Mouse (Mus musculus): ENCODE measurements around the gene Slc18a3. TPM values are rescaled to one million over a fixed set of nuclear protein-coding genes. Genes with fewer than 3 reads are reported as not detected.
A peak's percentile ranks its signal among the peaks of the same experiment; 100 is the strongest.

Slc18a3 gene
- polyA plus RNA-seq, 1 experiment from 2014 or later: 0.08 TPM

DNA sequence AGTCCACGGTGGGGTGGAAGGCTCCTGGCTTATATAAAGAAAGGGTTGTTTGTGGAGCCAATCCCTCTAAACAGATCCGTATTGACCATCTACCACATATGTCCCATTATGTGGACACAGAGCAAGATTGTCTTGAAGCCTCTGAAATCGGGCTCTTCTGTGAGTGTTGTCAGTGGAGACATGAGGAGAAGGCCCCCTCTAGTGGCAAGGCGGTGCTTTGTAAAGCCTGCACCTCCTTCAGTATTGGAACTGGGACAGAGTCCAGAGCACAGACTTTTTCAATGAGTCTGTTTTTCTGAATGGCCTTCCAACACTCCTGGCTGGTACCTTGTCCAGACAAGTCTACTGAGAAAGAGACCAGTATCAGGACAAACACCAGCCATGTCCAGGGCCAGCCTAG lies 8.3 kb upstream of the Slc18a3 start:
- DNase-seq (ENCODE audit: low spot score): peak; percentile 65
- no peak overlapping the region for H3K4me3 ChIP-seq (ENCODE audit: low read depth, low read length)
- H3K27me3 ChIP-seq (ENCODE audit: control insufficient read depth, insufficient read depth, low read length): no peaks in the 10 kb centered on the region
- ATAC-seq (ENCODE audit: insufficient number of reproducible peaks, low FRiP score, low TSS enrichment, low read depth): no peak
- no peak overlapping the region for H3K4me2 ChIP-seq (ENCODE audit: low read depth, severe bottlenecking)
- H3K4me1 ChIP-seq (ENCODE audit: control insufficient read depth, insufficient read depth, low read length): no peaks in the 10 kb centered on the region
- H3K9ac ChIP-seq (ENCODE audit: low read length): no peak overlapping the region
- no peaks in the 10 kb centered on the region for H3K9me3 ChIP-seq (ENCODE audit: control insufficient read depth, low read length)
- H3K27ac ChIP-seq (replicated peaks; ENCODE audit: low read depth, low read length): no peak overlapping the region
- H3K36me3 ChIP-seq (ENCODE audit: control insufficient read depth, insufficient read depth, low read length): no peaks in the 10 kb centered on the region
- WGBS: 8% methylated on average over 4 of the region's 4 CpGs

DNA sequence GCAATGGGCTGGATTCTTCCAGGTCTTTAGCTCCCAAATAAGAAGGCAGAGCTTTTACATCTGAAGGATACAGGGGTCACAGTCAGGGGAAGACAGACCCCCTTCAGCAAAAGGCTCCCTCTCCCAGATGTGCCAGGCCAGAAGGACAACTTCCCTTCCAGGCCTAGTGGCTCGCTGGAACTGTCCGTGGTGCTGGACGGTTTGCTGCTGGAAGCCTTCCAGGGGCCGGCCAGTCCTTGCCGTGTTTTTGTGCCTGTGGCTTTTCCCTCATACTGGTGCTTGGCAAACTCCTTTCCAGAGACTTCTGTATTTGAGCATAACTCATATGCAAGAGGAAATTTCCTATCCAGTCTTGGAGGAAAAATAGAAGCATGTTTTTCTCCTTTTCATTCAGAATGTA lies 3.0 kb upstream of the Slc18a3 start:
- DNase-seq (ENCODE audit: low spot score) (peak; percentile 89), ATAC-seq (ENCODE audit: insufficient number of reproducible peaks, low FRiP score, low TSS enrichment, low read depth) (no peak)
- no peak overlapping the region for H3K4me2 ChIP-seq (ENCODE audit: low read depth, severe bottlenecking)
- H3K27me3 ChIP-seq (ENCODE audit: control insufficient read depth, insufficient read depth, low read length): peaks cover 49% of the 10 kb centered on the region
- no peak overlapping the region for H3K9ac ChIP-seq (ENCODE audit: low read length)
- no peak overlapping the region for H3K4me3 ChIP-seq (ENCODE audit: low read depth, low read length)
- no peaks in the 10 kb centered on the region for H3K9me3 ChIP-seq (ENCODE audit: control insufficient read depth, low read length)
- H3K27ac ChIP-seq (replicated peaks; ENCODE audit: low read depth, low read length): no peak overlapping the region
- 0 out of 2 replicates have a peak, but pooled peaks cover 7% of the 10 kb centered on the region for H3K4me1 ChIP-seq (ENCODE audit: control insufficient read depth, insufficient read depth, low read length)
- H3K36me3 ChIP-seq (ENCODE audit: control insufficient read depth, insufficient read depth, low read length): no peaks in the 10 kb centered on the region
- 6% methylated on average over 5 of the region's 5 CpGs for WGBS

- Histone ChIP-seq H3K9ac (ENCODE audit: low read length) (no peak within 1 kb of the TSS), H3K4me3 (ENCODE audit: low read depth, low read length) (peak within 1 kb of the TSS; percentile 31)
- no peak for DNase-seq (ENCODE audit: low spot score)
These were observed 1.2 kb upstream of the Slc18a3 start, which contains the start of gene Chat for GRCm38 (mm10) chr14:32465889-32466288. TSS of gene Chat (minus strand) at chr14:32465989.

DNA sequence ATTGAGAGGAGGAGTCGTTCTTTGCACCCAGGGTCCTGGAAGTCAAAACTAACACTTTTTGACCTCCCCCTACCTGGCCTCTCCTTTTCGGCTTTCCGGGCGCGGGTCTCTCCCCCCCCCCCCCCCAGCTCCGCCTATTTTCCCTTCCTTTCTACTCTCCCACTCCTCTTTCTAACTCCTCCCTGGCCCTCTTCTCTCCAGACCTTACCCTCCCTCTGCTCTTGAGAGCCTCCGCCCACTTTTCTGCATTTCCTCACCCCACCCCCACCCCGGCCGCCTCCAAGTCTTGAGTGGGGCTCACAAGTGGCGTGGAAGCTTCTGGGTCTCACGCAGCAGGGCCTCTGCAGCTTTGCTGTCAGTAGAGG lies 838 bp upstream of the Slc18a3 start:
- H3K4me3 ChIP-seq (ENCODE audit: low read depth, low read length): no peak overlapping the region
- DNase-seq (ENCODE audit: low spot score): no peak
- 3% methylated on average over 8 of the region's 11 CpGs for WGBS
- H3K4me2 ChIP-seq (ENCODE audit: low read depth, severe bottlenecking): no peak overlapping the region
- H3K9ac ChIP-seq (ENCODE audit: low read length): no peak overlapping the region
- no peaks in the 10 kb centered on the region for H3K9me3 ChIP-seq (ENCODE audit: control insufficient read depth, low read length)
- H3K27ac ChIP-seq (replicated peaks; ENCODE audit: low read depth, low read length): no peak overlapping the region
- H3K4me1 ChIP-seq (ENCODE audit: control insufficient read depth, insufficient read depth, low read length): 0 out of 2 replicates have a peak, but pooled peaks cover 7% of the 10 kb centered on the region
- no peak for ATAC-seq (ENCODE audit: insufficient number of reproducible peaks, low FRiP score, low TSS enrichment, low read depth)
- peaks cover 71% of the 10 kb centered on the region for H3K27me3 ChIP-seq (ENCODE audit: control insufficient read depth, insufficient read depth, low read length)
- no peaks in the 10 kb centered on the region for H3K36me3 ChIP-seq (ENCODE audit: control insufficient read depth, insufficient read depth, low read length)

More at GRCm38 (mm10) chr14:32465889-32466288, 1.2 kb upstream of the Slc18a3 start, which contains the start of gene Chat:
- H3K27ac ChIP-seq (replicated peaks; ENCODE audit: low read depth, low read length): no peak within 1 kb of the TSS
- peak within 1 kb of the TSS; percentile 57 for H3K4me2 ChIP-seq (ENCODE audit: low read depth, severe bottlenecking)
- H3K9me3 ChIP-seq (ENCODE audit: control insufficient read depth, low read length): no peaks in the 10 kb centered on the region
- 0 out of 2 replicates have a peak, but pooled peaks cover 7% of the 10 kb centered on the region for H3K4me1 ChIP-seq (ENCODE audit: control insufficient read depth, insufficient read depth, low read length)
- no peaks in the 10 kb centered on the region for H3K36me3 ChIP-seq (ENCODE audit: control insufficient read depth, insufficient read depth, low read length)
- WGBS: 17% methylated on average over 13 of the region's 13 CpGs
- peaks cover 66% of the 10 kb centered on the region for H3K27me3 ChIP-seq (ENCODE audit: control insufficient read depth, insufficient read depth, low read length)
- no peak for ATAC-seq (ENCODE audit: insufficient number of reproducible peaks, low FRiP score, low TSS enrichment, low read depth)

GRCm38 (mm10) chr14:32463211-32464040 lies 1.2 kb downstream of the Slc18a3 start:
- Histone ChIP-seq H3K27me3 (ENCODE audit: control insufficient read depth, insufficient read depth, low read length) (peaks cover 91% of the 10 kb centered on the region), H3K27ac (replicated peaks; ENCODE audit: low read depth, low read length) (no peak overlapping the region), H3K9ac (ENCODE audit: low read length) (no peak overlapping the region), H3K4me3 (ENCODE audit: low read depth, low read length) (0 out of 2 replicates have a peak overlapping the region, but pooled peaks have one; percentile 2), H3K4me1 (ENCODE audit: control insufficient read depth, insufficient read depth, low read length) (0 out of 2 replicates have a peak, but pooled peaks cover 7% of the 10 kb centered on the region), H3K4me2 (ENCODE audit: low read depth, severe bottlenecking) (no peak overlapping the region), H3K36me3 (ENCODE audit: control insufficient read depth, insufficient read depth, low read length) (no peaks in the 10 kb centered on the region), H3K9me3 (ENCODE audit: control insufficient read depth, low read length) (no peaks in the 10 kb centered on the region)
- ATAC-seq (ENCODE audit: insufficient number of reproducible peaks, low FRiP score, low TSS enrichment, low read depth) (no peak), DNase-seq (ENCODE audit: low spot score) (peak; percentile 41)
- 3% methylated on average over 74 of the region's 74 CpGs for WGBS

- no peak overlapping the region for H3K4me3 ChIP-seq (ENCODE audit: low read depth, low read length)
- no peaks in the 10 kb centered on the region for H3K36me3 ChIP-seq (ENCODE audit: control insufficient read depth, insufficient read depth, low read length)
- no peak overlapping the region for H3K4me2 ChIP-seq (ENCODE audit: low read depth, severe bottlenecking)
- H3K9ac ChIP-seq (ENCODE audit: low read length): no peak overlapping the region
- no peak for ATAC-seq (ENCODE audit: insufficient number of reproducible peaks, low FRiP score, low TSS enrichment, low read depth)
- no peak for DNase-seq (ENCODE audit: low spot score)
- H3K9me3 ChIP-seq (ENCODE audit: control insufficient read depth, low read length): no peaks in the 10 kb centered on the region
- H3K27me3 ChIP-seq (ENCODE audit: control insufficient read depth, insufficient read depth, low read length): peaks cover 12% of the 10 kb centered on the region
- no peaks in the 10 kb centered on the region for H3K4me1 ChIP-seq (ENCODE audit: control insufficient read depth, insufficient read depth, low read length)
- H3K27ac ChIP-seq (replicated peaks; ENCODE audit: low read depth, low read length): no peak overlapping the region
- 7% methylated on average over 4 of the region's 4 CpGs for WGBS
These were observed 12.1 kb downstream of the Slc18a3 start for GRCm38 (mm10) chr14:32452552-32452951.

GRCm38 (mm10) chr14:32446989-32447388 lies 17.7 kb downstream of the Slc18a3 start:
- Histone ChIP-seq H3K4me1 (ENCODE audit: control insufficient read depth, insufficient read depth, low read length) (no peaks in the 10 kb centered on the region), H3K9me3 (ENCODE audit: control insufficient read depth, low read length) (no peaks in the 10 kb centered on the region), H3K27ac (replicated peaks; ENCODE audit: low read depth, low read length) (no peak overlapping the region), H3K36me3 (ENCODE audit: control insufficient read depth, insufficient read depth, low read length) (no peaks in the 10 kb centered on the region), H3K4me2 (ENCODE audit: low read depth, severe bottlenecking) (no peak overlapping the region), H3K4me3 (ENCODE audit: low read depth, low read length) (no peak overlapping the region), H3K27me3 (ENCODE audit: control insufficient read depth, insufficient read depth, low read length) (0 out of 2 replicates have a peak, but pooled peaks cover 1% of the 10 kb centered on the region), H3K9ac (ENCODE audit: low read length) (no peak overlapping the region)
- ATAC-seq (ENCODE audit: insufficient number of reproducible peaks, low FRiP score, low TSS enrichment, low read depth) (no peak), DNase-seq (ENCODE audit: low spot score) (no peak)
- WGBS: 92% methylated on average over 6 of the region's 6 CpGs

- no peak for ATAC-seq (ENCODE audit: insufficient number of reproducible peaks, low FRiP score, low TSS enrichment, low read depth)
- H3K4me2 ChIP-seq (ENCODE audit: low read depth, severe bottlenecking): no peak overlapping the region
These were observed 21.2 kb downstream of the Slc18a3 start for GRCm38 (mm10) chr14:32443446-32443845.

More at GRCm38 (mm10) chr14:32443446-32443845, 21.2 kb downstream of the Slc18a3 start:
- Histone ChIP-seq H3K9ac (ENCODE audit: low read length) (no peak overlapping the region), H3K9me3 (ENCODE audit: control insufficient read depth, low read length) (no peaks in the 10 kb centered on the region), H3K27ac (replicated peaks; ENCODE audit: low read depth, low read length) (no peak overlapping the region), H3K36me3 (ENCODE audit: control insufficient read depth, insufficient read depth, low read length) (no peaks in the 10 kb centered on the region), H3K4me3 (ENCODE audit: low read depth, low read length) (no peak overlapping the region), H3K4me1 (ENCODE audit: control insufficient read depth, insufficient read depth, low read length) (0 out of 2 replicates have a peak, but pooled peaks cover 4% of the 10 kb centered on the region), H3K27me3 (ENCODE audit: control insufficient read depth, insufficient read depth, low read length) (no peaks in the 10 kb centered on the region)
- WGBS: 28% methylated on average over 8 of the region's 8 CpGs
- DNase-seq (ENCODE audit: low spot score): no peak

All from limb, embryonic 11.5 days (tissue).